Mouse (Mus musculus): Measurements from ENCODE around the gene Wdr24.

The Wdr24 gene

GRCm38 (mm10) chr17:25823452-25823851 lies at the start of gene Wdr24:
Gene Wdr24, plus strand, starts transcription at chr17:25823627.
- DNase-seq (ENCODE audit: low spot score), result peak; percentile 93

- DNase-seq (ENCODE audit: low spot score), result no peak
Observed at GRCm38 (mm10) chr17:25775318-25776062, 47.9 kb upstream of the Wdr24 start.

GRCm38 (mm10) chr17:25777948-25778347 lies 45.5 kb upstream of the Wdr24 start:
- no peak for DNase-seq (ENCODE audit: low spot score)

GRCm38 (mm10) chr17:25781339-25781738 lies 42.1 kb upstream of the Wdr24 start:
- DNase-seq (ENCODE audit: low spot score), result no peak

- DNase-seq (ENCODE audit: low spot score), result no peak
Observed at GRCm38 (mm10) chr17:25783086-25783485, 40.3 kb upstream of the Wdr24 start.

GRCm38 (mm10) chr17:25783861-25784574 lies 39.4 kb upstream of the Wdr24 start:
- no peak for DNase-seq (ENCODE audit: low spot score)

GRCm38 (mm10) chr17:25785281-25785745 lies 38.1 kb upstream of the Wdr24 start, which contains the start of gene Haghl:
Gene Haghl, minus strand, starts transcription at chr17:25785673.
- DNase-seq (ENCODE audit: low spot score), result peak; percentile 99

- no peak for DNase-seq (ENCODE audit: low spot score)
Observed at GRCm38 (mm10) chr17:25786280-25786679, 37.1 kb upstream of the Wdr24 start, which contains the start of gene Ccdc78. Gene Ccdc78, plus strand, starts transcription at chr17:25786580.

- no peak for DNase-seq (ENCODE audit: low spot score)
Observed at GRCm38 (mm10) chr17:25786781-25787504, 36.5 kb upstream of the Wdr24 start.

GRCm38 (mm10) chr17:25791320-25791842 lies 32.0 kb upstream of the Wdr24 start:
- DNase-seq (ENCODE audit: low spot score), result peak; percentile 50

GRCm38 (mm10) chr17:25791843-25792527 lies 31.4 kb upstream of the Wdr24 start:
- DNase-seq (ENCODE audit: low spot score), result peak; percentile 86

GRCm38 (mm10) chr17:25792615-25793014 lies 30.8 kb upstream of the Wdr24 start, which contains the start of gene Fam173a:
Gene Fam173a, minus strand, starts transcription at chr17:25792901.
- DNase-seq (ENCODE audit: low spot score), result peak; percentile 75

GRCm38 (mm10) chr17:25794197-25794596 lies 29.2 kb upstream of the Wdr24 start:
- DNase-seq (ENCODE audit: low spot score), result peak; percentile 55

- DNase-seq (ENCODE audit: low spot score), result no peak
Observed at GRCm38 (mm10) chr17:25794998-25795397, 28.4 kb upstream of the Wdr24 start.

- DNase-seq (ENCODE audit: low spot score), result peak; percentile 96
Observed at GRCm38 (mm10) chr17:25795609-25796092, 27.8 kb upstream of the Wdr24 start, which contains the start of gene AC134908.4. Gene AC134908.4, minus strand, starts transcription at chr17:25795659.

- peak; percentile 49 for DNase-seq (ENCODE audit: low spot score)
Observed at GRCm38 (mm10) chr17:25796211-25796771, 27.1 kb upstream of the Wdr24 start.

- DNase-seq (ENCODE audit: low spot score), result peak; percentile 94
Observed at GRCm38 (mm10) chr17:25796951-25797369, 26.5 kb upstream of the Wdr24 start, which contains the start of gene Metrn. Gene Metrn, minus strand, starts transcription at chr17:25797136.

- peak; percentile 86 for DNase-seq (ENCODE audit: low spot score)
Observed at GRCm38 (mm10) chr17:25801029-25801428, 22.4 kb upstream of the Wdr24 start.

GRCm38 (mm10) chr17:25802825-25803517 lies 20.5 kb upstream of the Wdr24 start:
- peak; percentile 90 for DNase-seq (ENCODE audit: low spot score)

- DNase-seq (ENCODE audit: low spot score), result no peak
Observed at GRCm38 (mm10) chr17:25806507-25806906, 16.9 kb upstream of the Wdr24 start.

Data from embryo, embryonic 10 days (tissue).